Mouse (Mus musculus): ENCODE results near the gene 2810006K23Rik.
"Not testable (repeated sequence)": the region's sequence is repeated elsewhere in the genome, so short reads cannot be mapped to it uniquely, and the experiment has no call there.

2810006K23Rik gene

GRCm38 (mm10) chr5:124327510-124328364, at the start of gene 2810006K23Rik, which contains the start of gene Mphosph9:
Gene 2810006K23Rik, plus strand, starts transcription at chr5:124328089.
Gene Mphosph9, minus strand, starts transcription at chr5:124327972.
- peak; percentile 100 for DNase-seq (ENCODE audit: low read depth, low spot score)

GRCm38 (mm10) chr5:124282854-124283253, 45.0 kb upstream of the 2810006K23Rik start:
- DNase-seq (ENCODE audit: low read depth, low spot score) = no peak

- DNase-seq (ENCODE audit: low read depth, low spot score) = peak; percentile 9
These were observed 43.6 kb upstream of the 2810006K23Rik start for GRCm38 (mm10) chr5:124284330-124284729.

GRCm38 (mm10) chr5:124287616-124288247, 40.2 kb upstream of the 2810006K23Rik start:
- DNase-seq (ENCODE audit: low read depth, low spot score) = no peak

GRCm38 (mm10) chr5:124290216-124290615, 37.7 kb upstream of the 2810006K23Rik start:
- DNase-seq (ENCODE audit: low read depth, low spot score) = no peak

GRCm38 (mm10) chr5:124293967-124294366, 33.9 kb upstream of the 2810006K23Rik start:
- no peak for DNase-seq (ENCODE audit: low read depth, low spot score)

GRCm38 (mm10) chr5:124296475-124296874, 31.4 kb upstream of the 2810006K23Rik start:
- DNase-seq (ENCODE audit: low read depth, low spot score) = no peak

- peak; percentile 40 for DNase-seq (ENCODE audit: low read depth, low spot score)
These were observed 28.6 kb upstream of the 2810006K23Rik start for GRCm38 (mm10) chr5:124299307-124299706.

- DNase-seq (ENCODE audit: low read depth, low spot score) = peak; percentile 8
These were observed 27.8 kb upstream of the 2810006K23Rik start for GRCm38 (mm10) chr5:124300132-124300531.

- DNase-seq (ENCODE audit: low read depth, low spot score) = not testable (repeated sequence)
These were observed 25.0 kb upstream of the 2810006K23Rik start for GRCm38 (mm10) chr5:124302853-124303252.

GRCm38 (mm10) chr5:124309155-124309554, 18.7 kb upstream of the 2810006K23Rik start:
- no peak for DNase-seq (ENCODE audit: low read depth, low spot score)

- DNase-seq (ENCODE audit: low read depth, low spot score) = no peak
These were observed 17.8 kb upstream of the 2810006K23Rik start for GRCm38 (mm10) chr5:124310091-124310490.

- DNase-seq (ENCODE audit: low read depth, low spot score) = no peak
These were observed 12.4 kb upstream of the 2810006K23Rik start for GRCm38 (mm10) chr5:124315498-124315897.

- DNase-seq (ENCODE audit: low read depth, low spot score) = no peak
These were observed 11.9 kb upstream of the 2810006K23Rik start for GRCm38 (mm10) chr5:124315941-124316340.

GRCm38 (mm10) chr5:124317648-124318047, 10.2 kb upstream of the 2810006K23Rik start:
- DNase-seq (ENCODE audit: low read depth, low spot score) = no peak

GRCm38 (mm10) chr5:124326829-124327228, 1.1 kb upstream of the 2810006K23Rik start:
- no peak for DNase-seq (ENCODE audit: low read depth, low spot score)

GRCm38 (mm10) chr5:124330086-124330485, 2.2 kb downstream of the 2810006K23Rik start:
- no peak for DNase-seq (ENCODE audit: low read depth, low spot score)

- DNase-seq (ENCODE audit: low read depth, low spot score) = peak; percentile 70
These were observed 6.5 kb downstream of the 2810006K23Rik start for GRCm38 (mm10) chr5:124334392-124334791.

GRCm38 (mm10) chr5:124337103-124337502, 9.2 kb downstream of the 2810006K23Rik start:
- no peak for DNase-seq (ENCODE audit: low read depth, low spot score)

GRCm38 (mm10) chr5:124337909-124338308, 10.0 kb downstream of the 2810006K23Rik start:
- peak; percentile 63 for DNase-seq (ENCODE audit: low read depth, low spot score)

GRCm38 (mm10) chr5:124338791-124339190, 10.9 kb downstream of the 2810006K23Rik start:
- DNase-seq (ENCODE audit: low read depth, low spot score) = no peak

GRCm38 (mm10) chr5:124341753-124342339, 14.0 kb downstream of the 2810006K23Rik start:
- not testable (repeated sequence) for DNase-seq (ENCODE audit: low read depth, low spot score)
